Mouse (Mus musculus) megakaryocyte, embryonic 14.5 days (primary cell): Measurements from ENCODE around the gene Foxi1.

Experiments
- FLI1 ChIP-seq: IDR thresholded peaks from 2 replicates; pipeline ENCODE4 v1.6.1; 2012; ENCODE audit warnings: low read length, inconsistent platforms, mixed read lengths
- GATA1 ChIP-seq: IDR thresholded peaks from 3 replicates; pipeline ENCODE4 v1.6.1; 2012; ENCODE audit warnings: mixed read lengths, low read length, inconsistent platforms, borderline replicate concordance

DNA sequence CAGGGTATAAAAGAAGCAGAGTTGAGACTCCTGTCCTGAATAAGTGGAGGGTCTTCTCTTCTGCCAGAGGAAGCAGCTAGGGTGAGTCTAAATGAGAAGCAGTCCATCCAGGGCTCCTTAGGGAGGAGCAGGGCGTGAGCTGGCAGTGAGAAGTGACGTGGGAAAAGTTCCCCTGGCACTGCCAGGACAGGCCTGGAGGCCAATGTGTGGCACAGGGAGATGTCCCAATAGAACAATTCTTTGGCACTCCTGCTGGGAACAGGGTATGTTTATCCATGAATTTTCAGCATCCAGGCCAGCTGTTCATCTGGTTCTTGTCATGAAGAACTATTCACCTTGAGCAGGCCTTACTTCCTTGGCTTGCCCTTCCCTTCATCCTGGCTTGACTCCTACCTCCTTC is 29.1 kb downstream of the Foxi1 start:
- TF ChIP-seq GATA1 (no peak), FLI1 (no peak)
